Mouse (Mus musculus) hindbrain, embryonic 15.5 days (tissue): Measurements from ENCODE around the gene Klk1b16. TPM values are rescaled to one million over a fixed set of nuclear protein-coding genes. Genes with fewer than 3 reads are reported as not detected.
"Not testable (repeated sequence)": the region's sequence is repeated elsewhere in the genome, so short reads cannot be mapped to it uniquely, and the experiment has no call there.

ENCODE experiments used
- ATAC-seq: fragments of 200-750 bp; cut with Nextera tagmentation; 2 replicates; pipeline ENCODE4 v1.8.0; 2017; ENCODE audit warnings: low read depth, moderate number of reproducible peaks, moderate TSS enrichment; ENCODE audit not compliant: low FRiP score
- H3K27ac ChIP-seq: fragments of 300-500 bp; sonication (generic); replicated peaks from 2 replicates; pipeline ENCODE4 v1.5.1; 2015; ENCODE audit warnings: mild to moderate bottlenecking, inconsistent platforms
- H3K27me3 ChIP-seq: fragments of 300-500 bp; sonication (generic); 2 replicates; pipeline ENCODE4 v1.6.1; 2015; ENCODE audit warnings: control low read depth, inconsistent platforms
- H3K36me3 ChIP-seq: fragments of 300-500 bp; sonication (generic); 2 replicates; pipeline ENCODE4 v1.6.1; 2015; ENCODE audit warnings: control low read depth, inconsistent platforms
- H3K4me1 ChIP-seq: fragments of 300-500 bp; sonication (generic); replicated peaks from 2 replicates; pipeline ENCODE4 v1.6.1; 2015; ENCODE audit warnings: control low read depth, inconsistent platforms
- H3K4me2 ChIP-seq: fragments of 300-500 bp; sonication (generic); 2 replicates; pipeline ENCODE4 v1.6.1; 2015; ENCODE audit warnings: moderate library complexity, mild to moderate bottlenecking, inconsistent platforms
- H3K4me3 ChIP-seq: fragments of 300-500 bp; sonication (generic); 2 replicates; pipeline ENCODE4 v1.5.1; 2015; ENCODE audit warnings: mild to moderate bottlenecking, inconsistent platforms
- H3K9ac ChIP-seq: fragments of 300-500 bp; sonication (generic); 2 replicates; pipeline ENCODE4 v1.6.1; 2015; ENCODE audit warnings: inconsistent platforms
- H3K9me3 ChIP-seq: fragments of 300-500 bp; sonication (generic); 2 replicates; pipeline ENCODE4 v1.6.1; 2016; ENCODE audit warnings: control low read depth, inconsistent platforms
- WGBS: fragments of 180-500 bp; shearing (Covaris S2); methylation state at CpG from one replicate; pipeline ENCODE4 v1.1.7; 2015; 5-methylcytosine and 5-hydroxymethylcytosine counted together
- polyA plus RNA-seq: library from polyadenylated mRNA; unstranded; fragments of >200 nt; fragmentation: Nextera tagmentation; extraction: Ambion mirVana; gene quantifications from 2 replicates; pipeline ENCODE4 v1.2.1, GENCODE M21; 2015

The Klk1b16 gene
- polyA plus RNA-seq: not detected in 2 replicates

GRCm38 (mm10) chr7:44136467-44136866 lies at the start of gene Klk1b16:
Gene Klk1b16, plus strand, starts transcription at chr7:44136767.
- no peaks in the 10 kb centered on the region for H3K36me3 ChIP-seq
- H3K4me2 ChIP-seq: no peak within 1 kb of the TSS
- ATAC-seq: no peak
- H3K4me3 ChIP-seq: no peak within 1 kb of the TSS
- H3K27me3 ChIP-seq: no peaks in the 10 kb centered on the region
- H3K9me3 ChIP-seq: no peaks in the 10 kb centered on the region
- 91% methylated on average over 3 of the region's 3 CpGs for WGBS
- H3K9ac ChIP-seq: no peak within 1 kb of the TSS
- no peaks in the 10 kb centered on the region for H3K4me1 ChIP-seq
- H3K27ac ChIP-seq: no peak within 1 kb of the TSS

- Histone ChIP-seq H3K27ac (no peak overlapping the region), H3K27me3 (no peaks in the 10 kb centered on the region), H3K9me3 (no peaks in the 10 kb centered on the region), H3K4me3 (no peak overlapping the region), H3K4me2 (no peak overlapping the region), H3K9ac (no peak overlapping the region), H3K36me3 (no peaks in the 10 kb centered on the region), H3K4me1 (no peaks in the 10 kb centered on the region)
- 91% methylated on average over 1 of the region's 1 CpGs for WGBS
- no peak for ATAC-seq
These were observed 40.5 kb upstream of the Klk1b16 start for GRCm38 (mm10) chr7:44096111-44096510.

GRCm38 (mm10) chr7:44102028-44102427 lies 34.5 kb upstream of the Klk1b16 start, which contains the start of gene Klk1b21:
Gene Klk1b21, plus strand, starts transcription at chr7:44102328.
- not testable (repeated sequence) for H3K9me3 ChIP-seq, H3K27me3 ChIP-seq, H3K27ac ChIP-seq, H3K4me1 ChIP-seq, H3K4me2 ChIP-seq, H3K36me3 ChIP-seq, H3K9ac ChIP-seq, ATAC-seq, H3K4me3 ChIP-seq
- 82% methylated on average over 3 of the region's 3 CpGs for WGBS

GRCm38 (mm10) chr7:44112373-44112772 lies 24.2 kb upstream of the Klk1b16 start, which contains the start of gene Klk1b22:
Gene Klk1b22, plus strand, starts transcription at chr7:44112673.
- H3K27ac ChIP-seq: no peak within 1 kb of the TSS
- no peak within 1 kb of the TSS for H3K9ac ChIP-seq
- 74% methylated on average over 4 of the region's 4 CpGs for WGBS
- H3K9me3 ChIP-seq: no peaks in the 10 kb centered on the region
- H3K36me3 ChIP-seq: no peaks in the 10 kb centered on the region
- no peak within 1 kb of the TSS for H3K4me2 ChIP-seq
- H3K4me1 ChIP-seq: no peaks in the 10 kb centered on the region
- H3K4me3 ChIP-seq: no peak within 1 kb of the TSS
- no peak for ATAC-seq
- no peaks in the 10 kb centered on the region for H3K27me3 ChIP-seq

- H3K36me3 ChIP-seq: no peaks in the 10 kb centered on the region
- 89% methylated on average over 6 of the region's 6 CpGs for WGBS
- H3K4me2 ChIP-seq: no peak overlapping the region
- H3K9me3 ChIP-seq: no peaks in the 10 kb centered on the region
- H3K9ac ChIP-seq: no peak overlapping the region
- no peak overlapping the region for H3K4me3 ChIP-seq
- H3K27me3 ChIP-seq: no peaks in the 10 kb centered on the region
- no peaks in the 10 kb centered on the region for H3K4me1 ChIP-seq
- ATAC-seq: no peak
- no peak overlapping the region for H3K27ac ChIP-seq
These were observed 13.1 kb upstream of the Klk1b16 start for GRCm38 (mm10) chr7:44123445-44123844.

- no peaks in the 10 kb centered on the region for H3K4me1 ChIP-seq
- H3K9me3 ChIP-seq: no peaks in the 10 kb centered on the region
- no peak overlapping the region for H3K4me3 ChIP-seq
- no peak overlapping the region for H3K27ac ChIP-seq
- no peaks in the 10 kb centered on the region for H3K27me3 ChIP-seq
- H3K4me2 ChIP-seq: no peak overlapping the region
- H3K9ac ChIP-seq: no peak overlapping the region
- WGBS: 44% methylated on average over 9 of the region's 9 CpGs
- no peaks in the 10 kb centered on the region for H3K36me3 ChIP-seq
- ATAC-seq: no peak
These were observed 42.9 kb downstream of the Klk1b16 start for GRCm38 (mm10) chr7:44179299-44180045.

- not testable (repeated sequence) for H3K4me2 ChIP-seq, H3K27me3 ChIP-seq, H3K27ac ChIP-seq, H3K36me3 ChIP-seq, H3K4me3 ChIP-seq, H3K4me1 ChIP-seq, H3K9ac ChIP-seq, ATAC-seq, H3K9me3 ChIP-seq
- WGBS: 75% methylated on average over 8 of the region's 8 CpGs
These were observed 49.9 kb downstream of the Klk1b16 start for GRCm38 (mm10) chr7:44186516-44186915.

GRCm38 (mm10) chr7:44187936-44188335 lies 51.4 kb downstream of the Klk1b16 start, which contains the start of gene Klk1b24:
Gene Klk1b24, plus strand, starts transcription at chr7:44188236.
- not testable (repeated sequence) for H3K9ac ChIP-seq, H3K4me1 ChIP-seq, H3K4me2 ChIP-seq, H3K36me3 ChIP-seq, ATAC-seq, H3K4me3 ChIP-seq, H3K27me3 ChIP-seq, H3K27ac ChIP-seq, H3K9me3 ChIP-seq

Other genes with a start within 250 kb of the Klk1b16 start
- gene Klk15, start 203.0 kb upstream of the Klk1b16 start, polyA plus RNA-seq: not detected in 2 replicates
- not detected in 2 replicates for gene Klk1b8, start 186.1 kb upstream of the Klk1b16 start, polyA plus RNA-seq
- not detected in 2 replicates for gene Klk1b1, start 170.0 kb upstream of the Klk1b16 start, polyA plus RNA-seq
- not detected in 2 replicates for gene Klk1b9, start 160.7 kb upstream of the Klk1b16 start, polyA plus RNA-seq
- gene Klk1b11, start 140.9 kb upstream of the Klk1b16 start, polyA plus RNA-seq: not detected in 2 replicates
- not detected in 2 replicates for gene Klk1b26, start 124.6 kb upstream of the Klk1b16 start, polyA plus RNA-seq
- not detected in 2 replicates for gene Klk1b27, start 84.5 kb upstream of the Klk1b16 start, polyA plus RNA-seq
- not detected in 2 replicates for gene Klk1b21, start 34.4 kb upstream of the Klk1b16 start, polyA plus RNA-seq
- gene Klk1b22, start 24.1 kb upstream of the Klk1b16 start, polyA plus RNA-seq: not detected in 2 replicates
- not detected in 2 replicates for gene Klk1b24, start 51.5 kb downstream of the Klk1b16 start, polyA plus RNA-seq
- not detected in 2 replicates for gene Klk1b3, start 61.4 kb downstream of the Klk1b16 start, polyA plus RNA-seq
- gene Klk1b4, start 70.7 kb downstream of the Klk1b16 start, polyA plus RNA-seq: not detected in 2 replicates
- gene Klk1b5, start 79.2 kb downstream of the Klk1b16 start, polyA plus RNA-seq: not detected in 2 replicates
- gene Klk1, start 88.6 kb downstream of the Klk1b16 start, polyA plus RNA-seq: not detected in 2 replicates
- 0.17 TPM in 1 of 2 replicates, not detected in the other for gene Gm36864, start 99.4 kb downstream of the Klk1b16 start, polyA plus RNA-seq
- 1.1 and 1.2 TPM in 2 replicates for gene 1700028J19Rik, start 109.9 kb downstream of the Klk1b16 start, polyA plus RNA-seq
- gene 2410002F23Rik, start 110.0 kb downstream of the Klk1b16 start, polyA plus RNA-seq: 193 and 221 TPM in 2 replicates
- not detected in 2 replicates for gene Acp4, start 120.6 kb downstream of the Klk1b16 start, polyA plus RNA-seq
- 1.2 TPM in 1 of 2 replicates, not detected in the other for gene Gm15517, start 124.7 kb downstream of the Klk1b16 start, polyA plus RNA-seq
- 3.0 and 3.4 TPM in 2 replicates for gene Clec11a, start 170.1 kb downstream of the Klk1b16 start, polyA plus RNA-seq
- 38.7 and 42.3 TPM in 2 replicates for gene Shank1, start 173.5 kb downstream of the Klk1b16 start, polyA plus RNA-seq
- gene Syt3, start 247.3 kb downstream of the Klk1b16 start, polyA plus RNA-seq: 58.9 and 68.8 TPM in 2 replicates
- gene 1700008O03Rik, start 249.1 kb downstream of the Klk1b16 start, polyA plus RNA-seq: 2.8 and 2.9 TPM in 2 replicates